Comparison of ENCODE assay signal across 9 mouse cellular contexts in the genomic region with DNA sequence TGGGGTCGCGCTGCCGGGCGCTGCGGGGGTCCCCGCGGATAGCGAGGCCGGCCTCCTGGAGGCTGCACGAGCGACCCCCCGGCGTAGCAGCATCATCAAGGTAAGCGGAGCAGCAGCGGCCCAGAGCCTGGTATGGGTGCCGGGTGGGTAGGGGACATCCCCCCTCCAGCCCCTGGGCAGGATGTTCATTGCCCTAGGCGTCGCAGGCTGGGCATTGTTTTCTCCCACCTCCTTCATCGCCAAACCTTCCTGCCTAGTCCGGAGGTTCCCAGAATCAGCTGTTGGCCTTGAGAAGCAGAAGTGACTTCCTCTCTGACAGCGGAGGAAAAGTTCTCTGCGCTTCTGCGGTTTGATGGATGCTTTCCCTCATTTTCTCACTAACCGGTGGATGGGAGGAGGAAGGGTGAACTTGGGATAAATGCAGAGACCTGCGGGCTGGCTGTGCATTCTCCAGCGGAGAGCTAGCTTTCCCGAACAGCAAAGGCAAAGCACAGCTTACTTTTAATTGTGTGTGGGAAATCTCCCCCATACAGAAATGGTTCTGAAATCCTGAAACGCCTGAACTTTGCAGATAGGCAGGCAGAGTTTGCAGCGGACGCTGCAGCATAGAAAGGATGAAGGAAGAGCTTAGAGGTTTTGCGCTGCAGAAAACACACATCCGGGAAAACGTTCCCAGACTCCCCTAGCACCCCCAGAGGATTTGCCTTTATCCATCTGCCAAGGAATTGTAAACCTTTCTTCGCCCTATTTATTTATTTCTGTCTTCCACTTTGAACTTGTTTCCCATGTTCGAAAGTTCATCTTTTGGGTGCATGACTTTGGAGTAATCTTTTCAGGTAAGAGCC. TPM values are rescaled to one million over a fixed set of nuclear protein-coding genes. Genes with fewer than 3 reads are reported as not detected.
DNase-seq lines count a peak whose midpoint lies in the region; ATAC-seq and TF ChIP-seq lines count a peak whose summit lies in the region.
"Had no signal": no experiment of that assay in that cellular context is flagged by ENCODE, and none has a peak within 500 bp of the region (broad histone marks: within the 10 kb centered on the region; RNA-seq: fewer than 3 reads in every experiment).

No protein-coding gene starts in this region.

- H3K9me3 ChIP-seq in intestine, embryonic 16.5 days (ENCODE audit: control insufficient read depth, low read length): no peaks in the 10 kb centered on the region

- H3K4me2 ChIP-seq in intestine, embryonic 16.5 days (ENCODE audit: low read depth, low read length): peak overlapping the region; percentile 87
- peak overlapping the region; percentile 70 for H3K4me2 ChIP-seq in myocyte (ENCODE audit: low read depth)

- H3K4me1 ChIP-seq in spleen, adult 2 months (ENCODE audit: control insufficient read depth, insufficient read depth, insufficient read length): no peaks in the 10 kb centered on the region; the same call in 1 of the 2 replicates
- peaks cover 14% of the 10 kb centered on the region for H3K4me1 ChIP-seq in intestine, embryonic 16.5 days (ENCODE audit: control insufficient read depth, insufficient read depth, low read length)

- no peak overlapping the region for H3K27ac ChIP-seq in spleen, adult 2 months (ENCODE audit: insufficient read depth, low read length)
- H3K27ac ChIP-seq in intestine, embryonic 16.5 days (ENCODE audit: low read length): peak overlapping the region; percentile 68
- H3K27ac ChIP-seq: macrophage had no signal

- no peak for DNase-seq in spleen, adult 2 months (ENCODE audit: low read depth in 1 of 2, low spot score in 2 of 2)
- DNase-seq in spleen, adult 12 weeks (ENCODE audit: low spot score): no peak
- peak; percentile 13 for DNase-seq in cerebellum, adult 8-10 months
- peak; percentile 10 for DNase-seq in liver

- no peak for TF ChIP-seq CTCF in spleen, adult 2 months (IDR thresholded peaks at IDR 0.05; ENCODE audit: extremely low read depth, insufficient read depth, insufficient read length, insufficient replicate concordance)

- peak overlapping the region; percentile 54 for H3ac ChIP-seq in myocyte (ENCODE audit: control insufficient read depth, insufficient read length)

- no peaks in the 10 kb centered on the region for H3K36me3 ChIP-seq in spleen, adult 2 months (ENCODE audit: control insufficient read depth, insufficient read depth, low read length)
- no peaks in the 10 kb centered on the region for H3K36me3 ChIP-seq in intestine, embryonic 16.5 days (ENCODE audit: control insufficient read depth, insufficient read depth, low read length)
- H3K36me3 ChIP-seq in myocyte (ENCODE audit: control insufficient read depth, insufficient read depth): no peaks in the 10 kb centered on the region

- no peaks in the 10 kb centered on the region for H3K79me2 ChIP-seq in myocyte (ENCODE audit: control insufficient read depth, insufficient read depth)

- H3K4me3 ChIP-seq in spleen, adult 2 months (ENCODE audit: extremely low read depth, insufficient read depth, insufficient read length): peak overlapping the region; percentile 69; the same call in 1 of the 2 replicates
- H3K4me3 ChIP-seq in intestine, embryonic 16.5 days (ENCODE audit: low read length): peak overlapping the region; percentile 67
- peak overlapping the region; percentile 32 for H3K4me3 ChIP-seq in myocyte

- H3K9ac ChIP-seq in intestine, embryonic 16.5 days (ENCODE audit: low read depth, low read length): peak overlapping the region; percentile 72

- H3K27me3 ChIP-seq in spleen, adult 2 months (ENCODE audit: control insufficient read depth, insufficient read depth, low read length): peaks cover 7% of the 10 kb centered on the region; the same call in 1 of the 2 replicates
- peaks cover 7% of the 10 kb centered on the region; the same call in 1 of the 2 replicates for H3K27me3 ChIP-seq in intestine, embryonic 16.5 days (replicated peaks; ENCODE audit: control insufficient read depth, insufficient read depth, low read length)
- H3K27me3 ChIP-seq in myocyte (ENCODE audit: control insufficient read depth, insufficient read depth, insufficient read length): no peaks in the 10 kb centered on the region

- 12% methylated on average over 35 of the region's 35 CpGs for WGBS in spleen, adult 2 months
- 3% methylated on average over 35 of the region's 35 CpGs for WGBS in intestine, embryonic 16.5 days

- TF ChIP-seq POLR2A in spleen, adult 2 months (IDR thresholded peaks at IDR 0.05; ENCODE audit: low read depth, low read length): no peak
- no peak for TF ChIP-seq POLR2A in myocyte (IDR thresholded peaks at IDR 0.05; ENCODE audit: insufficient read length, low read depth)

- ATAC-seq in granulocyte monocyte progenitor cell, adult 5-6 weeks (replicated peaks; ENCODE audit: poor library complexity, severe bottlenecking): peak; percentile 21
- peak; percentile 17; the same call in 1 of the 2 replicates for ATAC-seq in intestine, embryonic 16.5 days
- no peak for ATAC-seq in megakaryocyte progenitor cell, adult 5-6 weeks (replicated peaks; ENCODE audit: poor library complexity)

TF ChIP-seq in myocyte, 11 proteins besides CTCF, POLR2A, EP300 and RAD21:
- TF ChIP-seq MAX (IDR thresholded peaks at IDR 0.05; ENCODE audit: low read depth) (no peak), REST (IDR thresholded peaks at IDR 0.05; ENCODE audit: insufficient read depth, insufficient read length) (no peak), POLR2AphosphoS2 (IDR thresholded peaks at IDR 0.05; ENCODE audit: insufficient read length, low read depth) (no peak), CEBPB (IDR thresholded peaks at IDR 0.05; ENCODE audit: insufficient read depth, poor library complexity, severe bottlenecking) (no peak), MYOD1 (IDR thresholded peaks at IDR 0.05; ENCODE audit: control insufficient read depth in 1 of 3, insufficient read length in 2 of 3, low read depth in 2 of 3) (no peak), SRF (IDR thresholded peaks at IDR 0.05; ENCODE audit: control insufficient read depth, insufficient read length, low read depth) (no peak), TCF3 (IDR thresholded peaks at IDR 0.05; ENCODE audit: insufficient read length, low read depth) (no peak), USF1 (IDR thresholded peaks at IDR 0.05; ENCODE audit: low read depth) (no peak)

RNA-seq across cellular contexts. Expression of a gene that starts 1.0 kb away (rescaled TPM):
- 0.49 and 0.72 TPM in 2 replicates for polyA plus RNA-seq in spleen, adult 2 months (2012; rRNA removed)
- total RNA-seq in granulocyte monocyte progenitor cell, adult 5-6 weeks (2014; fragmentation: Nextera tagmentation): 0.49 TPM in 1 of 2 replicates, not detected in the other
- 0.17 TPM in 1 of 2 replicates, not detected in the other for total RNA-seq in granulocyte monocyte progenitor cell, adult 5-6 weeks (2017)
- 1.5 TPM in 2 replicates for polyA plus RNA-seq in intestine, embryonic 16.5 days (2015; fragmentation: Nextera tagmentation; extraction: Ambion mirVana)
- polyA plus RNA-seq in myocyte (2012; fragmentation: generic; extraction: Trizol): 1.00 TPM
- 0.12 and 0.42 TPM in 2 replicates for total RNA-seq in megakaryocyte progenitor cell, adult 5-6 weeks (2015)
- not detected in 2 replicates for total RNA-seq in megakaryocyte progenitor cell, adult 5-6 weeks (2017)

RNA-seq across cellular contexts. Expression of a gene that starts 43.5 kb away (rescaled TPM):
- 0.30 and 0.40 TPM in 2 replicates for polyA plus RNA-seq in spleen, adult 2 months (2012; rRNA removed)
- total RNA-seq in granulocyte monocyte progenitor cell, adult 5-6 weeks (2014; fragmentation: Nextera tagmentation): not detected in 2 replicates
- total RNA-seq in granulocyte monocyte progenitor cell, adult 5-6 weeks (2017): not detected in 2 replicates
- polyA plus RNA-seq in intestine, embryonic 16.5 days (2015; fragmentation: Nextera tagmentation; extraction: Ambion mirVana): 0.31 and 0.44 TPM in 2 replicates
- polyA plus RNA-seq in myocyte (2012; fragmentation: generic; extraction: Trizol): not detected
- 0.07 and 0.25 TPM in 2 replicates for total RNA-seq in megakaryocyte progenitor cell, adult 5-6 weeks (2015)
- not detected in 2 replicates for total RNA-seq in megakaryocyte progenitor cell, adult 5-6 weeks (2017)
- polyA plus RNA-seq: macrophage had no signal

Comparison
In these comparisons a context has a peak if more than half of its experiments do, and no peak if none do; other contexts are left out.
1. DNase-seq: peak in cerebellum, adult 8-10 months (single experiment) and liver (single experiment); none in spleen, adult 2 months (0 of 2) and spleen, adult 12 weeks (single experiment).
2. Peak in every context shown above with its lines, with median percentiles within 50 percentile points of each other: H3K4me3 ChIP-seq.